Mouse (Mus musculus): ENCODE data around the gene Rab3d. TPM values are rescaled to one million over a fixed set of nuclear protein-coding genes. Genes with fewer than 3 reads are reported as not detected.
A peak's percentile ranks its signal among the peaks of the same experiment; 100 is the strongest.
"Not testable (repeated sequence)": the region's sequence is repeated elsewhere in the genome, so short reads cannot be mapped to it uniquely, and the experiment has no call there.

The Rab3d gene
- polyA plus RNA-seq, 1 experiment from 2014 or later, result 16.6 TPM

DNA sequence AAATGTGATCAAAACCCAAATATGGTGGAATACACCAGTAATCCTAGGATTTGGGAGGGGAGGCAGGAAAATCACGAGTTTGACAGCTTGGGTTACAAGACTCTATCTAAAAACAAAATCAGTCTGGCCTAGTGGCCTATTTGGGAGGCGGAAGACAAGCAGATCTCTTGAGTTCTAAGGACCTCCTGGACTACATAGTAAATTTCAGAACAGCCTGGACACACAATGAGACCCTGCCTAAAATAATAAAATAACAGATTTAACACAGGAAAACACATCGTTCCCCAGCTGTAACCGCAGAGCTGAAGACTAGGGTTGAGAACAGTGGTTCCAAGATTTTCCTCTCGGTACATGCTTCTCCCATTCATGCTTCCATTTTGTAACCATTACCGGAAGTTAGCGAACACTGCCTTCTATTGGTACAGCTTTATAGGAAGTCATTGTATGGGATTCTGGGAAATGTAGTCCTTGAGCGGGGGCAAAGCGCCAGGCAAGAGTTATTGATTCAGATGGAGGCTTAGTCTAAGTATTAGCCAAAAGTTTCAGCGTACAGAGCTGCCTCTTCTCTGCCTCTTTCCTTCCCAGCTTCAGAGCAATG lies 16.7 kb downstream of the Rab3d start:
- no peak for ATAC-seq (ENCODE audit: insufficient number of reproducible peaks, insufficient read depth, low FRiP score, low TSS enrichment, low read depth)
- Histone ChIP-seq H3K4me1 (0 out of 2 replicates have a peak, but pooled peaks cover 4% of the 10 kb centered on the region), H3K27me3 (peaks cover 26% of the 10 kb centered on the region; the same call in 1 of the 2 replicates), H3K9ac (peak overlapping the region; percentile 40; the same call in 1 of the 2 replicates), H3K9me3 (no peaks in the 10 kb centered on the region), H3K4me3 (peak overlapping the region; percentile 42), H3K27ac (no peak overlapping the region), H3K4me2 (peak overlapping the region; percentile 59), H3K36me3 (no peaks in the 10 kb centered on the region)
- 13% methylated on average over 10 of the region's 10 CpGs for WGBS

DNA sequence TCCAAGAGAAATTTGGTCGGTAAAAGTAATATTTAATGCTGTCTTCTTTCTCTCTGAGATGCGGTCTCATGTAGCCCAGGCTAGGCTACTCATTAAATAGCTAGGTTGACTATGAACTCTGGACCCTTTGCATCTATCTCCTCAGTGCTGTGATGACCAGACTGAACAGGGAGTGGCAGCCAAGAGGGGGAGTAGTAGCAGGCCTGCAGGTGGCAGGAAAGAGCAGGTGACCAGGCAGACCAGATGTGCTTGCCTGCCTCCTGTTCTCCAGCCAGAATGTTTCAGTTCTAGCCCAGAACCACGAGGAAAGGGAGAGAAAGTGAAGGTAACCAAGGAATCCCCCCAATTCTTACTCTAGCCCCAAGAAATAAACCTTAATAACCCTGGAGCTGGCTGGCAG lies 28.8 kb downstream of the Rab3d start:
- 62% methylated on average over 3 of the region's 3 CpGs for WGBS
- H3K9ac ChIP-seq, result no peak overlapping the region
- H3K36me3 ChIP-seq, result no peaks in the 10 kb centered on the region
- no peaks in the 10 kb centered on the region for H3K9me3 ChIP-seq
- H3K27me3 ChIP-seq, result 0 out of 2 replicates have a peak, but pooled peaks cover 3% of the 10 kb centered on the region
- H3K27ac ChIP-seq, result no peak overlapping the region
- no peaks in the 10 kb centered on the region for H3K4me1 ChIP-seq
- ATAC-seq (ENCODE audit: insufficient number of reproducible peaks, insufficient read depth, low FRiP score, low TSS enrichment, low read depth), result no peak
- no peak overlapping the region for H3K4me2 ChIP-seq
- no peak overlapping the region for H3K4me3 ChIP-seq

DNA sequence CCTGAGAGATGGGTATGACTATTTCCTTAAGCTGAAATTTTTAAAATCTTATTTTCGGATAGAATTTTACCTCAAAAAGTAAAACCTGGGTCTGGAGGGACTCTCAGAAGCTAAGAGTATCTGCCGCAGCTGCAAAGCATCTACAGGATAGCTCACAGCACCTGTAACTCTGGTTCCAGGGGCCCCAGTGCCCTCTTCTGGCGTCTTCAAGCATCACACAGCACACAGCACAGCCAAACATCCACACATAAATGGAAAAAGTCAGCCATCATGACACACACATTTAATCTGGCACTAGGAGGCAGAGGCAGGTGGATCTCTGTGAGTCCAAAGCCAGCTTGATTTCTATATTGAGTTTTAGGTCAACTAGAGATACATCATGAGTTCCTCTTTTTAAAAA lies 41.4 kb downstream of the Rab3d start:
- no peak for ATAC-seq (ENCODE audit: insufficient number of reproducible peaks, insufficient read depth, low FRiP score, low TSS enrichment, low read depth)
- peaks cover 5% of the 10 kb centered on the region; the same call in 1 of the 2 replicates for H3K27me3 ChIP-seq
- no peak overlapping the region for H3K4me2 ChIP-seq
- H3K27ac ChIP-seq, result no peak overlapping the region
- no peaks in the 10 kb centered on the region for H3K9me3 ChIP-seq
- 58% methylated on average over 3 of the region's 3 CpGs for WGBS
- no peak overlapping the region for H3K4me3 ChIP-seq
- H3K4me1 ChIP-seq, result no peaks in the 10 kb centered on the region
- H3K9ac ChIP-seq, result no peak overlapping the region
- no peaks in the 10 kb centered on the region for H3K36me3 ChIP-seq

DNA sequence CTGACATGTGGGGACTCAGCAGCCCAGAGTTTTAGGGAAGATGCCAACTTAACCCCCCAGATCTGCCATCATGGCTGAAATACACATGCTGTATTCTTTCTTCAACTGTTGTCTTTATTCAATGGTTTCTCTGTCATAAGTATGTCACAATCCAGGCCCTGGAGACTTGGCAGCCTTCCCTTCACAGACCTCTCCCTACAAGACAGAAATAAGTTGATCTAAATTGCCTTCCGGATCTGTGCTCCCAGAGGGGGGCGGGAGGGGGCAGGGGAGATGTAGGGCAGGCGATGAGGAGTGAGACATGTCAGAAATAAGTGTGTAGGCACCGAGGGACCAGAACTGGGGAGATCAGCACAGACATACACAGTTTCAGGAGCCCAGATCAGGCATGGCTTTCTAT lies 45.8 kb downstream of the Rab3d start:
- H3K9ac ChIP-seq, result no peak overlapping the region
- 55% methylated on average over 4 of the region's 4 CpGs for WGBS
- no peak for ATAC-seq (ENCODE audit: insufficient number of reproducible peaks, insufficient read depth, low FRiP score, low TSS enrichment, low read depth)
- no peaks in the 10 kb centered on the region for H3K36me3 ChIP-seq
- H3K4me3 ChIP-seq, result no peak overlapping the region
- no peak overlapping the region for H3K27ac ChIP-seq
- no peak overlapping the region for H3K4me2 ChIP-seq
- H3K9me3 ChIP-seq, result no peaks in the 10 kb centered on the region
- peaks cover 9% of the 10 kb centered on the region; the same call in 1 of the 2 replicates for H3K27me3 ChIP-seq
- no peaks in the 10 kb centered on the region for H3K4me1 ChIP-seq

DNA sequence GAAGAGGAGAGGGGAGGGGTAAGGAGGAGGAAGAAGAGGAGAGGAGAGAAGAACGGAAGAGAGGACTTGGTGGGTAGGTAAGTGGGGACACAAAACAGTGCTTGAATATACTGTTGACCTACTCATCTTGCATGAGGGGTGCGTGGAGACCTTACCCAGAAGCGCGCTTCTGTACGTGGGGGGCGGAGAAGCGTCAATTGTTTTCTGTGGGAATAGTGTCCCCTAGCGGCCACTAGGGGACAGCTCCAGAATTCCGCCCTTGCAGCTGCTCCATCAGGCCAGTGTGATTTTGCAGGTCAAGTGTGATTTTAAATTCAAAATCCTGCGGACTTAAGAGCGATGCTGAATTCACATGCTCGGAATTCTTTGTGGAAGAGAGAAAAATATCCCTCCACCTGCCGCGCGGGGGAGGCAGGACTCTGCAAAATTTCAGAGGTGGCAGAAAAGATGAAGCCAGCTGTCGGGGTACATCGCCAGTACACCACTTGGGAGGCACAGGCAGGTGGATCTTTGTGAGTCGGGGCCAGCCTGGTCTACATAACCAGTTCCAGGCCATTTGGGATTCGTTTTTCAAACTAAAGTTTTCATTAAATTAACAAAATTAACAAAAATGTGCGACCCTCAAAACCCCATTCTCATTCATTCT lies 47.0 kb downstream of the Rab3d start:
- Histone ChIP-seq H3K27ac (no peak overlapping the region), H3K9ac (no peak overlapping the region), H3K4me3 (no peak overlapping the region), H3K4me1 (no peaks in the 10 kb centered on the region), H3K36me3 (no peaks in the 10 kb centered on the region), H3K27me3 (peaks cover 9% of the 10 kb centered on the region; the same call in 1 of the 2 replicates), H3K9me3 (no peaks in the 10 kb centered on the region), H3K4me2 (peak overlapping the region; percentile 45)
- WGBS, result 14% methylated on average over 20 of the region's 20 CpGs
- ATAC-seq (ENCODE audit: insufficient number of reproducible peaks, insufficient read depth, low FRiP score, low TSS enrichment, low read depth), result no peak

DNA sequence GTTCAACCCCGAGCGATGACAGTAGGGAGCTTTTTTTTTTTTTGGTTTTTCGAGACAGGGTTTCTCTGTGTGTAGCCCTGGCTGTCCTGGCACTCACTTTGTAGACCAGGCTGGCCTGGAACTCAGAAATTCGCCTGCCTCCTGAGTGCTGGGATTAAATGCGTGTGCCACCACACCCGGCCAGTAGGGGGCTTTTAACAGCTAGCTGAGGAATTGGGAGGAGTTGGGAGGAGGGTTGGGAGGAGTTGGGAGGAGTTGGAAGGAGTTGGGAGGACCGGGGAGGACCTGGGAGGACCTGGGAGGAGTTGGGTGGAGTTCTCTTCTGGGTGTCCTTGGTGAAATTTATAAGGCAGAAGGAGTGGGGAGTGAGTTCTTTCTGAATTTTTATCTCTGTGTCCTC lies 48.7 kb downstream of the Rab3d start:
- not testable (repeated sequence) for ATAC-seq (ENCODE audit: insufficient number of reproducible peaks, insufficient read depth, low FRiP score, low TSS enrichment, low read depth); H3K27me3 ChIP-seq; H3K4me2 ChIP-seq; H3K9me3 ChIP-seq; H3K27ac ChIP-seq; H3K9ac ChIP-seq; H3K4me1 ChIP-seq; H3K4me3 ChIP-seq; H3K36me3 ChIP-seq
- 53% methylated on average over 7 of the region's 7 CpGs for WGBS

DNA sequence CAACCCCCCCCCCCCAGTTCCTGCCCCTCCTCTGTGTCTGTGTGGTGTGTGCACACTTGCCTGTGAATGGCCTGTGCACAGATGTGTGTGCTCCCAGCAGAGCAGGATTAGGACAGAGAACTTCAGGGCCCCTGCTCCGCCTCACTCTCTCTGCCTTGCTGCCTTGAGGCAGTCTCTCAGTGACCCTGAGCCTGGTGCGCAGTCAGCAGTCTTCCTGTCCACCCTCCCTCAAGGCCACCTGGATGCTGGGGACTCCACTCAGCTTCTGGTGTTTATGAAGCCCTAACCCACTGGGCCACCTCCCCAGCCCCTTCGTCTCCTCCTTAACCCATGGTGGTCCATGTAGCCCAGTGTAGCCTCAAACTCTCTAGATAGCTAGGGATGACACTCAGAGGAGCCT lies 50.3 kb downstream of the Rab3d start:
- Histone ChIP-seq H3K4me1 (no peaks in the 10 kb centered on the region), H3K27ac (no peak overlapping the region), H3K4me2 (no peak overlapping the region), H3K36me3 (no peaks in the 10 kb centered on the region), H3K9me3 (no peaks in the 10 kb centered on the region), H3K9ac (no peak overlapping the region), H3K4me3 (no peak overlapping the region), H3K27me3 (peaks cover 9% of the 10 kb centered on the region; the same call in 1 of the 2 replicates)
- ATAC-seq (ENCODE audit: insufficient number of reproducible peaks, insufficient read depth, low FRiP score, low TSS enrichment, low read depth), result no peak
- WGBS, result 71% methylated on average over 3 of the region's 3 CpGs

DNA sequence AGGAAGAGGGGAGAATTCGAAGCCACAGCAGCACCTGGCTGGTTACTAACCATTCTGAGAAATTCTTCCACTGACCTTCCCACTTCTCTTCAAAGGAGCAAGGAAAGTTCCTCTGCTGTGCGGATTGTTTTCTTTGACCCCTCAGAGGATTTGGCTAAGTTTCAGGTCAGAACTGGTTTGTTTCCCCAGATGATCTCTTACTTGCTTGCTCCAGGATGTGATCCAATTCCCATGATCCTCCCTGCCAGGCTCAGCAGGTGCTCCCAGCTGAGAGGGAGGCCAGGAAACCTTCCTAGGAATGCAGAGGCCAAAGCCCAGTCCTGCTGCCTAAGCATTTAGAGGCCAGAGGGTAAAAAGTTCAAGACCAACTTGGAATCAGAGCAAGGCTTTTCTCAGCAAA lies 51.4 kb downstream of the Rab3d start:
- peak overlapping the region; percentile 11; the same call in 1 of the 2 replicates for H3K27ac ChIP-seq
- no peak overlapping the region; the same call in 1 of the 2 replicates for H3K9ac ChIP-seq
- H3K36me3 ChIP-seq, result no peaks in the 10 kb centered on the region
- no peak overlapping the region for H3K4me2 ChIP-seq
- H3K9me3 ChIP-seq, result peaks cover 5% of the 10 kb centered on the region
- H3K4me3 ChIP-seq, result no peak overlapping the region
- 0 out of 2 replicates have a peak, but pooled peaks cover 4% of the 10 kb centered on the region for H3K27me3 ChIP-seq
- ATAC-seq (ENCODE audit: insufficient number of reproducible peaks, insufficient read depth, low FRiP score, low TSS enrichment, low read depth), result no peak
- WGBS, result 51% methylated on average over 2 of the region's 2 CpGs
- no peaks in the 10 kb centered on the region for H3K4me1 ChIP-seq

DNA sequence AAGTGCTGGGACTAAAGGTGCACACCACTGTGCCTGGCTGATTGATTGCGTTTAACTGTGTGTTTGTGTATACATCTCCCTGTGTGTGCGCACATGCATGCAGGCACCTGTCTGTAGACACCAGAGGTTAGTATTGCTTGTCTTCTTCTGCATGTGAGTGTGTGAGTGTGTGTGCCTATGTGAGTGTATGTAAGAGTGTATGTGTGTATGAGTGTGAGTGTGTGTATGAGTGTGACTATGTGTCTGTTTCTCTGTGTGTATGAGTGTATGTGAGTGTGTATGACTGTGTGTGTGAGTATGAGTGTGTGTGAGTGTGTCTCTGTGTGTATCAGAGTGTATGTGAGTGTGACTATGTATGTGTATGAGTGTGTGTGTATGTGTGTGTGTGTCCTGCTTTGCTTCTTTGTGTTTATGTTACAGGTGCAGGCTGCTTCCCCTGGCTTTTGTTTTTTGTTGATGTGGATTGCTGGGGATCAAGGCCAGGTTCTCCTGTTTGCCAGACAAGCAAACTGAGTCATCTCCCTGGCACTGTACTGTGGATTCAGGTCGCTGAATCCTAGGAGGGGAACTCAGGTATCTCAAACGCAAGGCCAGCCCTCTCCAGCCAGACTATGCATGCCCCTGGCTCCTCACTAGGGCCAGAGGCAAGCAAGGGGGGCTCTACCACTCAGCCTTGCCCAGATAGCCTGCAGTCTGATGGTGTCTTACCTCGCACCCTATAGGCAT lies 52.2 kb downstream of the Rab3d start:
- no peak overlapping the region for H3K9ac ChIP-seq
- 76% methylated on average over 5 of the region's 5 CpGs for WGBS
- H3K36me3 ChIP-seq, result no peaks in the 10 kb centered on the region
- H3K4me3 ChIP-seq, result no peak overlapping the region
- H3K27ac ChIP-seq, result no peak overlapping the region
- no peaks in the 10 kb centered on the region for H3K27me3 ChIP-seq
- H3K4me2 ChIP-seq, result no peak overlapping the region
- no peak for ATAC-seq (ENCODE audit: insufficient number of reproducible peaks, insufficient read depth, low FRiP score, low TSS enrichment, low read depth)
- peaks cover 5% of the 10 kb centered on the region for H3K9me3 ChIP-seq
- no peaks in the 10 kb centered on the region for H3K4me1 ChIP-seq

DNA sequence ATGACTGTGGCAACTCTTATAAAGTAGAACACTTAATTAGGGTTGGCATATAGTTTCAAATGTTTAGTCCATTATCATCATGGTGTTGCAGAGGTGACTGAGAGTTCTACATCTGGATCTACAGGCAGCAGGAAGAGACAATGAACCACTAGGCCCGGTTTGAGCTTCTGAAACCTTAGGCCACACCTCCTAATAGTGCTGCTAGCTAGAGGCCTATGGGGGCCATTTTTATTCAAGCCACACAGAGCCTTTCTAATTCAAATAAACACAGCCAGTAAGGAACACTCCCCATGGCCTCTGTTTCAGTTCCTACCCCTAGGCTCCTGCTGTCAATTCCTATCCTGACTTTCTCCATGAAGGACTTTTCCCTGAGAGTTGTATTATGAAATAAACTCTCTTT lies 55.8 kb downstream of the Rab3d start:
- Histone ChIP-seq H3K4me2 (no peak overlapping the region), H3K9ac (no peak overlapping the region), H3K4me3 (no peak overlapping the region), H3K4me1 (no peaks in the 10 kb centered on the region), H3K27me3 (no peaks in the 10 kb centered on the region), H3K36me3 (no peaks in the 10 kb centered on the region), H3K27ac (no peak overlapping the region), H3K9me3 (peaks cover 5% of the 10 kb centered on the region)
- 71% methylated on average over 1 of the region's 1 CpGs for WGBS
- ATAC-seq (ENCODE audit: insufficient number of reproducible peaks, insufficient read depth, low FRiP score, low TSS enrichment, low read depth), result no peak

DNA sequence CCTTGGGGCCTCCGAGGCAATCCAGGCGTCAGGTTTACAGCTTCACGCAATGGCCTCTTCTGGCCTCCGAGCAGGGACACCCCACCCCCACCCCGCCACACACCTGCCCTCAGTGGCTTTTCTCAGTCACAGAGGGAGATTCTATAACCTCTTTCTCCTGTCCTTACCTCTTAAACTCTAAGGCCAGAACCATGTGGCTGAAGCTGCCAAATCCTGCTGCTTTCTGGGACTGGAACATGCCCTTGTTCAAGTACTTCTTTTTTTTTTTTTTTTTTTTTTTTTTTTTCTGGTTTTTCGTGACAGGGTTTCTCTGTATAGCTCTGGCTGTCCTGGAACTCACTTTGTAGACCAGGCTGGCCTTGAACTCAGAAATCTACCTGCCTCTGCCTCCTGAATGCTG lies 57.6 kb downstream of the Rab3d start:
- not testable (repeated sequence) for H3K4me2 ChIP-seq; H3K4me3 ChIP-seq; H3K9me3 ChIP-seq; H3K27me3 ChIP-seq; H3K36me3 ChIP-seq; ATAC-seq (ENCODE audit: insufficient number of reproducible peaks, insufficient read depth, low FRiP score, low TSS enrichment, low read depth); H3K4me1 ChIP-seq; H3K9ac ChIP-seq; H3K27ac ChIP-seq
- WGBS, result 60% methylated on average over 6 of the region's 6 CpGs

DNA sequence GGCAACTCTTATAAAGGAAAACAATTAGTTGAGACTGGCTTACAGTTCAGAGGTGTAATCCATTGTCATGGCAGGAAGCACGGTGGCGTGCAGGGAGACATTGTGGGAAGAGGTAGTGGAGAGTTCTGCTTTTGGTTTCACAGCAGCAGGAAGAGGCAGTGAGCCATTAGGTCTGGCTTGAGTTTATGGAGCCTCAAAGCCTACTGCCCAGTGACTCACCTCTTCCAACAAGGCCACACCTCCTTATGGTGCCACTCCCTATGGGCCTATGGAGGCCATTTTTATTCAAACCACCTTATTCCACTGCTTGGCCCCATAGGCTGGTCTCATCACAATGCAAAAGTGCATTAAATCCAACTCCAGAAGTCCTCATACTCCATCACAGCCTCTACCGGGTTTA lies 58.4 kb downstream of the Rab3d start:
- H3K4me3 ChIP-seq, result no peak overlapping the region
- H3K27ac ChIP-seq, result no peak overlapping the region
- H3K9me3 ChIP-seq, result peaks cover 5% of the 10 kb centered on the region
- H3K9ac ChIP-seq, result no peak overlapping the region
- H3K27me3 ChIP-seq, result no peaks in the 10 kb centered on the region
- no peak for ATAC-seq (ENCODE audit: insufficient number of reproducible peaks, insufficient read depth, low FRiP score, low TSS enrichment, low read depth)
- H3K4me2 ChIP-seq, result no peak overlapping the region
- H3K4me1 ChIP-seq, result no peaks in the 10 kb centered on the region
- 80% methylated on average over 3 of the region's 3 CpGs for WGBS
- no peaks in the 10 kb centered on the region for H3K36me3 ChIP-seq

Measured in embryonic facial prominence, embryonic 13.5 days (tissue).